Mouse (Mus musculus) heart, adult 10 weeks (tissue): Measurements from ENCODE around the gene Ugt2a3. TPM values are rescaled to one million over a fixed set of nuclear protein-coding genes. Genes with fewer than 3 reads are reported as not detected.

Experiments used
- polyA plus RNA-seq: library from polyadenylated mRNA; stranded (reverse); fragments of 350-450 nt; fragmentation: Illumina TruSeq; extraction: RNeasy Lipid Tissue Mini Kit (QIAGEN cat#74804); gene quantifications from one replicate; pipeline ENCODE4 v1.2.3, GENCODE M21; 2014; ENCODE audit warnings: low read depth, low replicate concordance

Ugt2a3 gene
- polyA plus RNA-seq, result 0.34 TPM

GRCm38 (mm10) chr5:87336961-87337697 is at the start of gene Ugt2a3:
TSS of gene Ugt2a3 (minus strand) at chr5:87337195.

Other genes with a start within 250 kb of the Ugt2a3 start
- gene Ugt2b36, start 244.6 kb downstream of the Ugt2a3 start, polyA plus RNA-seq, result 0.68 TPM
- 0.39 TPM for gene Ugt2b5, start 196.9 kb downstream of the Ugt2a3 start, polyA plus RNA-seq
- not detected for gene Ugt2b37, start 82.4 kb downstream of the Ugt2a3 start, polyA plus RNA-seq
- gene Ugt2b38, start 87.0 kb upstream of the Ugt2a3 start, polyA plus RNA-seq, result not detected
- gene Ugt2a2, start 145.1 kb upstream of the Ugt2a3 start, polyA plus RNA-seq, result not detected
- not detected for gene Gm43638, start 149.6 kb upstream of the Ugt2a3 start, polyA plus RNA-seq
- not detected for gene Ugt2a1, start 153.7 kb upstream of the Ugt2a3 start, polyA plus RNA-seq
- gene Sult1b1, start 201.0 kb upstream of the Ugt2a3 start, polyA plus RNA-seq, result not detected
- 0.29 TPM for gene Sult1d1, start 231.8 kb upstream of the Ugt2a3 start, polyA plus RNA-seq